Mouse (Mus musculus): ENCODE data around the gene Gm49393.
A peak's percentile ranks its signal among the peaks of the same experiment; 100 is the strongest.
"Not testable (repeated sequence)": the region's sequence is repeated elsewhere in the genome, so short reads cannot be mapped to it uniquely, and the experiment has no call there.

Gene Gm49393

DNA sequence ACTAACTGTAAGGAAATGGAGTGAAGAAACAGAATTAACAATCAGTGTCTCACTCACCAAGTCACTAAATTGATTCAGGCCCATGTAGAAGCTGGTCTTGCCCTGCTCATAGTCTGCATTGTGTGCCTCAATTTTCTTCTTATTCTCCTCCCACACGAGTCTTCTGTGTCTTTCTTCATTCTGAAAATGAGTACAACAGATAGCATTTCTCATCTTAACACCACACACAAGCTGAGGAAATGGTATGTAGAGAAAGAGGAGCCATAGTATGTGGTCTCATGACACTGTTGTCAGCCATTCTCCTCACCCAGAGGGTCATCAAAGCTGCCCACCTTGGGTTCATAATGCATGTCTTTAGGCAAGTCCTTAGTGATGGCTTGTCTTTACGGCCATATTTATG is at the start of gene Gm49393:
Gene Gm49393, minus strand, starts transcription at position 101 of the 400 bp plus-strand sequence.
- DNase-seq (ENCODE audit: low spot score), result not testable (repeated sequence)

GRCm38 (mm10) chr13:60972319-60972718 is 36.9 kb upstream of the Gm49393 start:
- not testable (repeated sequence) for DNase-seq (ENCODE audit: low spot score)

GRCm38 (mm10) chr13:60963985-60964384 is 28.6 kb upstream of the Gm49393 start:
- not testable (repeated sequence) for DNase-seq (ENCODE audit: low spot score)

- peak; percentile 46 for DNase-seq (ENCODE audit: low spot score)
These were observed 26.3 kb upstream of the Gm49393 start for GRCm38 (mm10) chr13:60961706-60962105.

- DNase-seq (ENCODE audit: low spot score), result not testable (repeated sequence)
These were observed 6.5 kb upstream of the Gm49393 start, which contains the start of gene Tpbpa for GRCm38 (mm10) chr13:60941884-60942283. TSS of gene Tpbpa (minus strand) at chr13:60941984.

GRCm38 (mm10) chr13:60936500-60936901 is 1.1 kb upstream of the Gm49393 start, which contains the start of the genes Gm49391 and Ctla2a:
TSS of gene Gm49391 (minus strand) at chr13:60936571.
TSS of gene Ctla2a (minus strand) at chr13:60936625.
- peak; percentile 90 for DNase-seq (ENCODE audit: low spot score)

GRCm38 (mm10) chr13:60904780-60905179 is 30.6 kb downstream of the Gm49393 start, which contains the start of gene Tpbpb:
TSS of gene Tpbpb (minus strand) at chr13:60904880.
- DNase-seq (ENCODE audit: low spot score), result not testable (repeated sequence)

GRCm38 (mm10) chr13:60897328-60897727 is 38.1 kb downstream of the Gm49393 start, which contains the start of gene Ctla2b:
TSS of gene Ctla2b (minus strand) at chr13:60897447.
- DNase-seq (ENCODE audit: low spot score), result peak; percentile 89

DNA sequence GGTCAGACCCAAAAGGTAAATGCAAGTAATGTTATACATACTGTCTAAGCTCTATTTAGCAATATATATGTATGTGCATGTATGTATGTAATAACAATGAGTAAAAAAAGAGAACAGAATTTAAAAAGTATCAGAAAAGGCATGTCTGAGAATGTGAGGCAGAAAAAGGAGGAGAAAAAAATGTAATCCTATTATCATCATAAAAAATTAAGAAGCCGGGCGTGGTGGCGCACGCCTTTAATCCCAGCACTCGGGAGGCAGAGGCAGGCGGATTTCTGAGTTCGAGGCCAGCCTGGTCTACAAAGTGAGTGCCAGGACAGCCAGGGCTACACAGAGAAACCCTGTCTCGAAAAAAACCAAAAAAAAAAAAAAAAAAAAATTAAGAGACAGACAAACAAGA is 38.6 kb downstream of the Gm49393 start, which contains the start of gene Gm49392:
Gene Gm49392, minus strand, starts transcription at position 101 of the 400 bp plus-strand sequence.
- not testable (repeated sequence) for DNase-seq (ENCODE audit: low spot score)

DNA sequence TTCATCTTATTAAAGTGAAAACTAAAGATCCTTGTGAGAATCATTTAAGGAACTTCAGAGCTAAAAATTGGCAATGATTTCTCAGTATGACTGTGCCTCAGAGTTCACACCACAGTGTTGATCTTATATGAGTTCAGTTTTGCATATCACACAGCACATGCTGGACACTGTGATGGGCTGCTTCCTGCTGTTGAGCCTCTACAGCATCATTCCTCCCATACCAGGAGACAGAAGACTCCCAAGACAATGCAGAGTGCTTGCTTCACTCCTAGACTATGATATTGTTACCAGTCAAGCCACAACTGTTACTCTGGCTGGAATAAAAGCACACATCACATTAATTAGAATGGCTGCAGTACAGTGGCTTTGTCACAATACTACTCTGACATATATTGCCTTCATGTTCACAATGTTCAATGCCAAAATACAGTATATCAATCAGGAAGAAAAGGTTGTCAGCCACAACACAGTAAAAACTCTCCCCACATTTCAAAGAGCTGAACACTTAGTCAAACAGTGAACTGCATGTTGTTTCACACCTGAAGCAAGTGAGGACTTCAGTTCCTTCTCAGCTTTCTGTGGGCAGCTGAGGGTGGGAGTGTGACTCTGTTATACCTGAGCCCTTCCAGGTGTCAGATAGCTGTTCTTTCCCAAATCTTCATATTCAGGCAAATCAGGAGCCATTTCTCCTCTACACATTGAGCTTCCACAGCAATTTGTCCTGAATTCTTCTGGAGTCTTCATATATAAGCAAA is 39.8 kb downstream of the Gm49393 start:
- no peak for DNase-seq (ENCODE audit: low spot score)

- DNase-seq (ENCODE audit: low spot score), result no peak
These were observed 43.1 kb downstream of the Gm49393 start for GRCm38 (mm10) chr13:60892301-60892700.

DNA sequence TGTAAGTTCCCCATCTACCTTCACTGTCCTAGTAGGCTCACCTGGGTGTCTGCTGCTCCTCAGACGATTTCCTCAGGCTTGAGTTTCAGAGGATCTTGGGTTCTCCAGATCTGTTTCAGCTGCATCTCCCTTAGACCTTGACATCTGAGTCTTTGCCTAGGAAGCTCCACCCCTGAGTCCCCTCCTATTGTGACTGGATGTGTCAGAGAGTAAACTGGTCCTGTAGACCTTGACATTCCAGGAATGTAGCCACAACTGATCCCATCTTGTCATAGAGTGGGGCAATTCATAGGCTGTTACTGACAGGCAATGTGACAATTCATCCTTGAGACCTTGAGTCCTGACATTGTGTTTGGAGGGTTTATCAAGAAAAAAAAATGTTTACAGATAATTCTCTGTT is 71.1 kb downstream of the Gm49393 start, which contains the start of gene 4930486L24Rik:
Gene 4930486L24Rik, minus strand, starts transcription at position 195 of the 400 bp plus-strand sequence.
- DNase-seq (ENCODE audit: low spot score), result no peak

DNA sequence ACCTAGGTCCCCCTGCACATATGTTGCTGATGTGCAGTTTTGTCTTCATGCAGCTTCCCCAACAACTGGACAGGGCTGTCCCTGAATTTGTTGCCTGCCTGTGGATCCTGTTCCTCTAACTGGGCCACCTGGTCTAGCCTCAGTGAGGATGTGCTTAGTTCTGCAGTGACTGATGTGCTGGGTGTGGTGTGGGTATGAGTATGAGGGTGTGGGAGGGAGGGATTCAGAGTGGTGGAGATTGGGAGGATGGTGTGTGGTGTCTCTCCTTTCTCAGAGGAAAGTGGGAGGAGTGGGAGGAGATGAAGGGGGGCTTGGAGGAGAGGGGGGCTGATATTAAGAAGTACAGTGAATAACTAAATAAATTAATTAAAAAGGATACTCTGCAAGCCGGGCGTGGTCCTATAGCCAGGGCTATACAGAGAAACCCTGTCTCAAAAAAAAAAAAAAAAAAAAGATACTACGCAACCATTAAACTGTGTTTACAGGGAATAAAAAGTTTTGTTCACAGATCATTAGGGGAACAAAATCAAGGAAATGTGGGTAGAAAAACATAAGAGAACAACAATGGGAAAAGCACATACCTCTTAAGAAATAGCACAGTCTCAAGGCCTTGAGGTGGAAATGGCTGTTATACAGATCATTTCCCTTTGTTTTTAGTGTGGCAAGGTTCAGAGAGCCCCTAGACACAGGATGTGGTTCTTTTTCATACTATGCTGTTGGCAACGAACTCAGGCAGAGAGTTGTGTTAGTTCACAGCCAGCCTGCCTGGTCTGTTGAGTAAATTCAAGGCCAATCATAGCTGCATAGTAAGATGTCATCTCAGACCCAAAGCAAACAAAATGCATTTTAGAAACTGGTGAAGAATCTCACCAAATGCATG is 86.9 kb downstream of the Gm49393 start:
- DNase-seq (ENCODE audit: low spot score), result peak; percentile 53

GRCm38 (mm10) chr13:60843153-60843552 is 92.2 kb downstream of the Gm49393 start:
- no peak for DNase-seq (ENCODE audit: low spot score)

DNA sequence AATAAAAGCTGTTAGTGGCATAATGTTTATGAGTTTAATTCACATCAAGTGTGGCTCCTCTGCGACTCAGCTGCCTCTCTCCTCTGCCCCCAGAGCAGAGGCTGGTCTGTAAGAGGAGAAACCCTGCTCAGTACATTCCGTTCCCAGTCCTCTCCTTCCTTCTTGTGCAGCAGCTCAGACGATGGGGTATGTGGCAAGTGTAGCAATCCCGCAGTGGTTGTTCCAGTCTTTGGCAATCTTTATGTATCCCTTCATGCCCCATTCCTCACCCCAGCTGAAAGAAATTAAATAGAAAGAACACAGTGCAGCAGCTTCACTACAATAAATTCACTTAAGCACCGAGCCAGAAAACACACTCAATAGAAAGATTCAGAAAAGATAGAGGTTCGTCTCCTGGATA is 92.7 kb downstream of the Gm49393 start:
- DNase-seq (ENCODE audit: low spot score), result no peak

GRCm38 (mm10) chr13:60839353-60839902 is 96.0 kb downstream of the Gm49393 start:
- no peak for DNase-seq (ENCODE audit: low spot score)

GRCm38 (mm10) chr13:60826052-60826451 is 109.3 kb downstream of the Gm49393 start:
- DNase-seq (ENCODE audit: low spot score), result peak; percentile 48

- DNase-seq (ENCODE audit: low spot score), result no peak
These were observed 114.8 kb downstream of the Gm49393 start for GRCm38 (mm10) chr13:60820486-60821175.

- DNase-seq (ENCODE audit: low spot score), result peak; percentile 30
These were observed 115.9 kb downstream of the Gm49393 start for GRCm38 (mm10) chr13:60819469-60819868.

DNA sequence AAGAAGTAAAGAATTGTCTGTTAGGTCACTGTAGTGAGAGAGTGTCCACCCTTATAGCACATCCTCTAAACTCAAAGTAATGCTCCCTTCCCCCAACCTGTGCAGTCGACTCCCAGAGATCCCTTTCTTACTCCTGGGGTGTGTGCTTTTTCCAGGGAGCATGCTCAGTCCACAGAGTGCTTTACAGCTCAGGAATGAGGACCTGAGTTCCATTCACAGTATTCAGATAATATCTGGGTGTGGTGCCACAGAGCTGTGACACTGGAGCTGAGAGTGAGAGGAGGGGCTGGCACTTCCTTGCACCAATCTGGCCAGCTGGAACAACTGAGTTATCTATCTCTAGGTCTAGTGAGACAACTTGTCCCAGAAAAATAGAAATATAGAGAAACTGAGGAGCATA is 121.7 kb downstream of the Gm49393 start:
- DNase-seq (ENCODE audit: low spot score), result peak; percentile 17

DNA sequence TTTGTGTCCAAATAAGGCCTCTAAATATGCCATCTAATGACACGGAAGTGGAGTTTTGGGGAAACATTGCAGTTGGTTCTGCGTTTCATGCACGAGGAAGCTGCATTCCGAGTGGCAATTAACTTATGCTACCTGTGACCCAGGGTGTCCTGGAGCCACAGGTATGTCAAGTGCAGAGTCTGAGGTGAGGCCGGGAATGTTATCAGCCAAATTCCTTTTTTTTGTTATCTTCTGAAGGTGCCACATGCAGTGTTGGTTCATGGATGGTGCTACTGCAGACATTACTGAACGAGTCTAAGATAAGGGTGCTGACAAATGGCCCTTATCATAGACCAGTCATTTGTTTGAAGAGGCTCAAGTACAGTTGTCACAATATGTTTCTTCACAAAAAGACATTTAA is 122.6 kb downstream of the Gm49393 start:
- DNase-seq (ENCODE audit: low spot score), result no peak
